Mouse (Mus musculus): ENCODE data around the gene Abcd2.

The Abcd2 gene

GRCm38 (mm10) chr15:91191412-91192222, at the start of gene Abcd2:
Abcd2 (minus strand) TSS chr15:91191799.
- peak; percentile 47 for DNase-seq (ENCODE audit: low read depth, low spot score)

DNA sequence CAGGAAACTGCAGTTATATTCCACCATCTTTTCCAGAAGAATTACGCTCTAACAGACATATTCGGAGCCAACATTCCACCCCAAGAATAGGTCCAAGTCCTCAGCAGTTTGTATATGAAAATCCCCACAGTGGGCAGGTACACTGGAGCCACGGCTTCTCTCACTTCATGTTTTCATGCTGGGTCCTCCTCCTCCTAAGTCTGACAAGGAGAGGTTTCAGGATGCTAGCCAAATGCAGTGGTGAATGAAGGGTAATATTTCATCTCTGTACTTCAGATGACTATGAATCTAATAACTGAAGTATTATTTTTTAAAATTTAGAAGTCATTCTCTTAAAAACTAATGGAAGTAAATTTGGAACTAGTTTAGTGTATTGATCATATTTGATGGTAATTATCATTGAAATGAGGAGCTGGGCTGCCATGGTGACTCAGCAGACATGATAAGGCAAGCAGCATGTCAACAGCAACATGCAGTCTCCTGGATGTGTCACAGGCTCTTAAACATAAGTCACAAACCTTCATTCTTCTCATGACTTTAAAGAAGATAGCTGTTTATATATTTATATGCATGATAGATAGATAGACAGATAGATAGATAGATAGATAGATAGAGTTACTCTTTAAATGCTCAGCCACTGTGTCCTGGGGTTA, 49.2 kb upstream of the Abcd2 start:
- no peak for DNase-seq (ENCODE audit: low read depth, low spot score)

GRCm38 (mm10) chr15:91237294-91237693, 45.7 kb upstream of the Abcd2 start:
- no peak for DNase-seq (ENCODE audit: low read depth, low spot score)

DNA sequence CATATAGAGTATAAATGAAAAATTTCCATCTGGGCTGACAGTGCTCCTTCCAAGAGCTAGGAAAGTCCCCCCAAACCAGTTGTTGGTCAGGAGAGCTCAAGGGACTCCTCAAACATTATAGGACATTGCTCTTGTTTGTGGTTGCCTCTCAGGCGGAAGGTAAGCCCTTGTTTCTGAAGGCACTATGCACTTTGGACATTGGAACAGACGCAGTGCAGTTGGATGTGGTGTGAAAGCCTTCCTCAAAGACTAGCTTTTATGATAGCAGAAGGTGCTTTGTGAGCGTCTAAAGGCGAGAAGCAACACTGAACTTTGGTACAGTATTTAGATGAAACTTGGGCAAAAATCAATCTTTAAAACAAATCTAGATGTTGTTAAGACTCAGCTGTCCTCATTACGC, 14.9 kb upstream of the Abcd2 start:
- no peak for DNase-seq (ENCODE audit: low read depth, low spot score)

DNA sequence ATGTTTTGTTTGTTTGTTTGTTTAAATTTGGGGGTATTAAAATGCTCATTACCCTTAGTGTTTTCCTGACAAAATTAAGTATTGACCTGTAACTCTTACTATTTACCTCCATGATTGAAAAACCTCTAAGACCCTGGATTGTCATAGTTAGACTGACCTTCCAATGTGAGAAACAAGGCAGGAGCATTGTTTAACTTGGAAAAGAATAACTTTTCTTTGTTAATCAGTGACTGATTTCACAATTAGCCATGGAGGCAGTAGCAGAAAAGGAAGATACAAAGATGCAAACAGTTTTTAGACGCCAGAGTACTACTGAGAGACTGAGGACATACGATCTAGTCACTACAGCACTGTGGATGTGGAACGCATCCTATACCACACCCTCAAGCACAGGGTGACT, 11.9 kb upstream of the Abcd2 start:
- no peak for DNase-seq (ENCODE audit: low read depth, low spot score)

GRCm38 (mm10) chr15:91202486-91202885, 10.9 kb upstream of the Abcd2 start:
- no peak for DNase-seq (ENCODE audit: low read depth, low spot score)

GRCm38 (mm10) chr15:91200833-91201232, 9.2 kb upstream of the Abcd2 start:
- DNase-seq (ENCODE audit: low read depth, low spot score): no peak

- DNase-seq (ENCODE audit: low read depth, low spot score): peak; percentile 78
Measured at GRCm38 (mm10) chr15:91199256-91199905, 7.8 kb upstream of the Abcd2 start, which contains the start of gene CN725425. CN725425 (plus strand) TSS chr15:91199494.

- DNase-seq (ENCODE audit: low read depth, low spot score): peak; percentile 6
Measured at GRCm38 (mm10) chr15:91192223-91192598, 612 bp upstream of the Abcd2 start.

- no peak for DNase-seq (ENCODE audit: low read depth, low spot score)
Measured at GRCm38 (mm10) chr15:91190519-91191207, 936 bp downstream of the Abcd2 start.

GRCm38 (mm10) chr15:91190026-91190425, 1.6 kb downstream of the Abcd2 start:
- no peak for DNase-seq (ENCODE audit: low read depth, low spot score)

DNA sequence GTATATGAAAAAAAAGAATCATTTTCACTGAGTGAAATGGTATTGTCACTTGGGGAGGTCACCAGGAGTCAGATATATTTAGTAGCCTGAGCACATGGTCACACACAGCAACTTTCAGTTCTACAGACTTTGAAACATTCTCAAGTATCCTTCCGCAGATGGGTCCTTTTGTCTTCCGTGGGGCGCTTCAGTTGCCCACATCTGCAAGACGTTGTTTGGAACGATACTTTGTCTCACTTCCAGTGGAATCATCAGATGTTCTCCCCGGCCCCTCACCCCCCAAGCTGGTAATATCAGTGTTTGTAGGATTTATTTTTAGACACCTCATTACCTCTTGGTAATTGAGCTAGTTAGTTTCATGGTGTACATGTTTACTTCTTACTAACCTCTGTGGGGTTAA, 5.2 kb downstream of the Abcd2 start:
- no peak for DNase-seq (ENCODE audit: low read depth, low spot score)

- DNase-seq (ENCODE audit: low read depth, low spot score): peak; percentile 12
Measured at GRCm38 (mm10) chr15:91179911-91180622, 11.5 kb downstream of the Abcd2 start.

DNA sequence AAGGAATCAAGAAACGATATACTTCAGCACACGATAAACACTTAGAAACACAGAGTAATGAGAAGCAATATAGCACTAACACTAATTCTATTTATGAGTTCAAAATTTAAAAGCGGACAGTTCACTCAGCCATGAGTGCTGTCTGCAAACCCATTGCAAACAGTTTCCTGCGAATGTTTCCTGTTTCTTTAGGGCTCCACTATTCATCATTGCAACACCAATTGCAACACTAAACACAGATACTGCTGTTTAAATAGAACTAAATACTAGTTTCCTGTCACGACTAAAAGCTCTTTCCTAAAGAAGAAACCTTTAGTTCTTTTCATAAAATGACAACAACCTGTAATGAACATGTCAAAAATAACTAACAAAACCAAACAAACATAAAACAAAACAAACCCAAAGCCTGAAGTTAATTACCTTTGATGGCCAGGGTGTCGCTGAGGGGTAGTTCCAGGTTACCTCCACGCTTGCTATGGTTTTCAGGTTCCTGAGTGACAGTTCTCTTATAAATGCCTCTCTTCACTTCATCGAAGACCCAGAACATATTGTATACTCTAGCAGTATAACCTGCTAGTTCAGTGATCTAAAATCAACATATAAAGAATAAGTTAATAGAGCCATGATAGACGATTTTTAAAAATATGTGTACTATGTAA, 12.8 kb downstream of the Abcd2 start:
- no peak for DNase-seq (ENCODE audit: low read depth, low spot score)

- DNase-seq (ENCODE audit: low read depth, low spot score): no peak
Measured at GRCm38 (mm10) chr15:91172193-91172592, 19.4 kb downstream of the Abcd2 start.

- no peak for DNase-seq (ENCODE audit: low read depth, low spot score)
Measured at GRCm38 (mm10) chr15:91171332-91171731, 20.3 kb downstream of the Abcd2 start.

DNA sequence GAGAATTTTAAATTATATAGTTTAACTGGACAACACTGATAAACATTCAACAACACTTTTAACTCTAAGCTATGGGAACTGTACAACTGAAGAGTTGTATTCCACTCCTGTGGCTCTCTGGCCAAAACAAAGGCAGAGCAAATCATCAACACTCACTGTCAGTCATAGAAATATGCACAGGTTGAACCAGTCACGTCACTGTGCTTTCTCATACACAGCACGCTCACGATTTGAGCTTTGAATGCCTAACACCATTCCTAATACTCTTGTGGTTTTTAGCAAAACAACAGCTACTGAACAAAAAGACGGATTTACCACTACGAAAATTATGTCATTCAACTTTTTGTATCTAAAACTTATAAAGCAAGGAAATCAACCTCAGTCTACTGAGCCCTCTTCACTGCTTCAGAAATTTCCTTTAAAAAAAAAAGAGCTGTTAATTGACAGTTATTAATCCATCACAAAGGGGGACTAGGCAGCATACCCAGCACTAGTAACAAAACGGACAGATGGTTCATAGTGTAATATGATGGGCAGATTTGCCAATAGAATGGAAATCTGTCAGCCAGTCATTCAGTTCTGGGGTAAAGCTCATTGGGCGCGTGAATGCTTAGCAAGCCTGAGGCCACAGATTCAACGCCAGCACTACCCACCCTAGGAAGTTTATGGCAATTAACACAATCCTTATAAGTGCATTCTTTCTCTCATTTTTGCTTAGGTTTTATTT, 20.8 kb downstream of the Abcd2 start:
- no peak for DNase-seq (ENCODE audit: low read depth, low spot score)

DNA sequence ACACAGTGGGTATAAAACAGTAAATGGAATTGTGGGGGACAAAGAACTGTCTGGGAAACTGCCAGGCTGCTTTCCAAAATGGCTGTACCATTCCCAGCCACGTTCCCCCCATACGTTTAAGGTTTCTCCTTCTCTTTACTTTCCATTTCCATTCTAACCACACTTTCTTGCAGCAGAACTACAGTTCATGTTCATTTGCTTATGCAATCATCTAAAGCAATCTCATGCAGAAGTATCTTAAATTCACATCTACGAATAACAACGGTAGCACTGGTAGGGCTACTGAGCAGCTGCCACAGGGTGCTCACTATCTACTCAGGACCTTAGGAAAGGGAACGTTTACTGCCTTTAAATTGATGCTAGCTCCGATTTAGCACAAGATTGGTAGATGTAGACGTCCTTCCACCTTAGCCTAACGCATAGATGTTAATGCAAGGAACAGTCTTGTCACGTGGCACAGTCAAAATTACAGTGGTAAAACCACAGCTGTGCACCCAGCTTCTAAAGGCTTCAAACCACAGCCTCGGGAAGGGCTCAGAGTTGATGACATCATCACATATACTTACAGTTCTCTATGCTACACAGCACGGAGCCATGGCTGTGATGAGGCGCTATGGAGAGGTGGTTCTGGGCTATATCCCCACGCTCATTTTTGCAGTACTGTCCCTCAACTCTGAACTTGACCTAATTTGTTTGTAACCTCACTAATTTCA, 23.6 kb downstream of the Abcd2 start:
- DNase-seq (ENCODE audit: low read depth, low spot score): no peak

DNA sequence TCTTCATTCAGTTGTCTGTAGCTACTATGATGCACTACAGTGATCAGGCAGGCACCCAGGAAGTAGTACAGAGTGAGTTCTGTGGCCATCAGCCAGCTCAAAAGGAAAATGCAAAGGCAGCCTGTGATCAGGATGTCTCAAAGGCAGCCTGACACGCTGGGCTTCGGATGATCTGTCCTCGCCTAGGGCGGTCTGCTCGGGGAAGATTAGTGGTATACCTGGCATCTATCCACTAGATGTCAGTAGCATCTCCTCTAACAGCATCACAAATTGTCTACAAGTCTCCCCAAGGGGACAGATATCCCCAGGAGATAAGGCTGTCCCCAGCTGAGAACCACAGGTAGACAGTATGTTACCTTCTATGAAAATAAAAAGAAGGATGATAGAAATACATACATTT, 26.6 kb downstream of the Abcd2 start:
- peak; percentile 8 for DNase-seq (ENCODE audit: low read depth, low spot score)

DNA sequence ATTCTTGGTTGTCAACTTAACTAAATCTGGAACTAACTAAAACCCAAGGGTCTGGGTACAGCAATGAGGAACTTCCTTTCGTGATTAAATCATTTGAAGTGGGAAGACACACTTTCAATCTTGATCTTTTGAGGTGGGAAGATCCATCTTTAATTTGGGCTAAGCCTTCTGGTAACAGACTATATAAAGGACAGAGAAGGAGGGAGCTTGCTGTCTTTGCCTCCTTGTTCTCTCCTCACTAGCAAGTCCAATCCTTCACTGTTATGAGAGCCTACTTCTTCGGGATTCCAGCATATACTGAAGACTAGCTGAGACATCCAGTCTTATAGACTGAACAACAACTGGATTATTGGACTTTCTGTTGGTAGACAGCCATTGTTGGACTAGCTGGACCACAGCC, 28.1 kb downstream of the Abcd2 start:
- no peak for DNase-seq (ENCODE audit: low read depth, low spot score)

All from R1 (cell line).